ENCODE assay signal across 8 mouse cellular contexts in the genomic region with DNA sequence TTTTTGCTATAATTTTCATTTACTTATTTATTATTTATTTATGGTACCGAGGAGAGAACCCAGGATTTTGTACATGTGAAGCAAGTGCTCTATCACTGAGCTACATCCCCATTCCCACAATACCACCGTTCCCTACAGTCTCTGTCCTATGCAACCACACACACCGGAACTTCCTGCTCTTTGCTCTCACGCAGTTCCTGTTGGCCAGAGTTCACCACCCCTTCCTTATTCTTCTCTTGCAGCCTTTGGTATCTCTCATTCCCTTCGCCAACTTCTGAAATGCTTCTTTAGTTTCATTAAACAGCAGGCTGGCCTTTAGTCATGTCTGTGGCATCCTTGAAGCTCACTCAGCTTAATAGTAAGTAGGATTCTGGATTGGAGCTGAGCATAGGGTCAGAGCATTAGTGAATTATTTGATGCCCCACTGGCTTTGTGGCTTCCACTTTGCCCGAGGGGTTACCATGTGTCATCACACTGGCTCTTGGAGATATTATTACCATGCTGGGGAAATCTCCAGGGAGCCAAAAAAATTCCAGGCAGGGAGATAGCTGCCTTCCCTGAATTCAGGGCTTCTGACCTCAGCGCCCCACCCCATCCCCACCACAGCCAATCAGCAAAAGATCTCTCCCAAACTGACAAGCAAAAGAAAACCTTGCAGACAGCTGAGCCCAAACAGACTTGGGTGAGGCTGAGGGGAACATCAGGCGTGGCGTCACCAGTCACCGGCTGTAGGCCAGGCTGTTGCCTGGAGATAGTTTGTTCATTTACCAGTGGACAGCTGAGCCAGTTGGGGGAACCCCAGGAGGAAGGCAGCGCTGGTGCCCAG. TPM values are rescaled to one million over a fixed set of nuclear protein-coding genes. Genes with fewer than 3 reads are reported as not detected.
DNase-seq lines count a peak whose midpoint lies in the region; ATAC-seq lines count a peak whose summit lies in the region.

No protein-coding gene starts in this region.

- no peaks in the 10 kb centered on the region for H3K36me3 ChIP-seq in limb, embryonic 12.5 days
- no peaks in the 10 kb centered on the region for H3K36me3 ChIP-seq in limb, embryonic 10.5 days
- H3K36me3 ChIP-seq in embryonic facial prominence, embryonic 14.5 days (ENCODE audit: control insufficient read depth, insufficient read depth, low read length) = no peaks in the 10 kb centered on the region
- no peaks in the 10 kb centered on the region for H3K36me3 ChIP-seq in hindbrain, embryonic 11.5 days (ENCODE audit: control insufficient read depth, insufficient read depth, low read length)
- no peaks in the 10 kb centered on the region for H3K36me3 ChIP-seq in forebrain, embryonic 11.5 days (ENCODE audit: control insufficient read depth, insufficient read depth, low read length)

- ATAC-seq in limb, embryonic 12.5 days (ENCODE audit: insufficient number of reproducible peaks, insufficient read depth, low FRiP score, low TSS enrichment, low read depth) = no peak
- ATAC-seq in embryonic facial prominence, embryonic 14.5 days (ENCODE audit: low read depth) = peak; percentile 78
- ATAC-seq in hindbrain, embryonic 11.5 days (ENCODE audit: low FRiP score) = peak; percentile 64
- ATAC-seq in monocyte, adult 5-6 weeks (replicated peaks; ENCODE audit: insufficient number of reproducible peaks, low FRiP score, low TSS enrichment, poor library complexity, severe bottlenecking) = peak; percentile 57
- no peak for ATAC-seq in forebrain, embryonic 11.5 days (replicated peaks; ENCODE audit: low FRiP score)

- H3K4me1 ChIP-seq in limb, embryonic 12.5 days (replicated peaks) = no peaks in the 10 kb centered on the region; the same call in 1 of the 2 replicates
- no peaks in the 10 kb centered on the region for H3K4me1 ChIP-seq in limb, embryonic 10.5 days
- no peaks in the 10 kb centered on the region for H3K4me1 ChIP-seq in embryonic facial prominence, embryonic 14.5 days (ENCODE audit: control insufficient read depth, insufficient read depth, low read length)
- H3K4me1 ChIP-seq in hindbrain, embryonic 11.5 days (replicated peaks; ENCODE audit: control insufficient read depth, insufficient read depth, low read length) = no peaks in the 10 kb centered on the region
- no peaks in the 10 kb centered on the region for H3K4me1 ChIP-seq in forebrain, embryonic 11.5 days (replicated peaks; ENCODE audit: control insufficient read depth, insufficient read depth, low read length)

- H3K27me3 ChIP-seq in limb, embryonic 12.5 days = no peaks in the 10 kb centered on the region
- H3K27me3 ChIP-seq in limb, embryonic 10.5 days (ENCODE audit: low read depth, poor library complexity, severe bottlenecking) = no peaks in the 10 kb centered on the region
- H3K27me3 ChIP-seq in embryonic facial prominence, embryonic 14.5 days (replicated peaks; ENCODE audit: control insufficient read depth, insufficient read depth, low read length) = no peaks in the 10 kb centered on the region
- H3K27me3 ChIP-seq in hindbrain, embryonic 11.5 days (ENCODE audit: control insufficient read depth, insufficient read depth, low read length) = no peaks in the 10 kb centered on the region
- no peaks in the 10 kb centered on the region for H3K27me3 ChIP-seq in forebrain, embryonic 11.5 days (ENCODE audit: control insufficient read depth, insufficient read depth, low read length)

- H3K4me2 ChIP-seq in limb, embryonic 12.5 days = no peak overlapping the region
- no peak overlapping the region for H3K4me2 ChIP-seq in embryonic facial prominence, embryonic 14.5 days (ENCODE audit: low read depth, low read length)
- H3K4me2 ChIP-seq in hindbrain, embryonic 11.5 days (replicated peaks; ENCODE audit: low read depth, low read length) = no peak overlapping the region
- H3K4me2 ChIP-seq in forebrain, embryonic 11.5 days (ENCODE audit: low read depth, low read length, severe bottlenecking) = no peak overlapping the region

- no peak overlapping the region for H3K9ac ChIP-seq in limb, embryonic 12.5 days (replicated peaks)
- no peak overlapping the region for H3K9ac ChIP-seq in embryonic facial prominence, embryonic 14.5 days (ENCODE audit: low read depth, low read length)
- H3K9ac ChIP-seq in hindbrain, embryonic 11.5 days (ENCODE audit: low read depth, low read length) = no peak overlapping the region
- no peak overlapping the region for H3K9ac ChIP-seq in forebrain, embryonic 11.5 days (ENCODE audit: low read length)

- DNase-seq in limb, embryonic 10.5 days (ENCODE audit: low spot score) = no peak
- peak; percentile 77 for DNase-seq in embryonic facial prominence, embryonic 14.5 days (ENCODE audit: low spot score)
- DNase-seq in hindbrain, embryonic 11.5 days (ENCODE audit: low spot score) = peak; percentile 34
- no peak for DNase-seq in right cerebral cortex, postnatal 4 days
- DNase-seq in forebrain, embryonic 11.5 days (ENCODE audit: low spot score) = no peak
- DNase-seq in spleen, adult 12 weeks (ENCODE audit: low spot score) = no peak

- H3K27ac ChIP-seq in limb, embryonic 12.5 days = 0 out of 2 replicates have a peak overlapping the region, but pooled peaks have one; percentile 7
- no peak overlapping the region for H3K27ac ChIP-seq in limb, embryonic 10.5 days
- H3K27ac ChIP-seq in embryonic facial prominence, embryonic 14.5 days (replicated peaks; ENCODE audit: low read depth, low read length) = 0 out of 2 replicates have a peak overlapping the region, but pooled peaks have one; percentile 15
- H3K27ac ChIP-seq in hindbrain, embryonic 11.5 days (ENCODE audit: low read depth, low read length) = no peak overlapping the region
- no peak overlapping the region for H3K27ac ChIP-seq in forebrain, embryonic 11.5 days (ENCODE audit: low read depth, low read length)

- peaks cover 13% of the 10 kb centered on the region; the same call in 1 of the 2 replicates for H3K9me3 ChIP-seq in limb, embryonic 12.5 days
- no peaks in the 10 kb centered on the region for H3K9me3 ChIP-seq in limb, embryonic 10.5 days (replicated peaks)
- 0 out of 2 replicates have a peak, but pooled peaks cover 3% of the 10 kb centered on the region for H3K9me3 ChIP-seq in embryonic facial prominence, embryonic 14.5 days (ENCODE audit: control insufficient read depth, low read length)
- H3K9me3 ChIP-seq in hindbrain, embryonic 11.5 days (ENCODE audit: control insufficient read depth, low read length) = no peaks in the 10 kb centered on the region
- no peaks in the 10 kb centered on the region for H3K9me3 ChIP-seq in forebrain, embryonic 11.5 days (ENCODE audit: control insufficient read depth, low read length)

- WGBS in limb, embryonic 12.5 days = 68% methylated on average over 11 of the region's 11 CpGs
- WGBS in limb, embryonic 10.5 days = 67% methylated on average over 11 of the region's 11 CpGs
- 57% methylated on average over 11 of the region's 11 CpGs for WGBS in embryonic facial prominence, embryonic 14.5 days
- 59% methylated on average over 11 of the region's 11 CpGs for WGBS in hindbrain, embryonic 11.5 days
- WGBS in forebrain, embryonic 11.5 days = 76% methylated on average over 11 of the region's 11 CpGs

- no peak overlapping the region for H3K4me3 ChIP-seq in limb, embryonic 12.5 days (replicated peaks)
- H3K4me3 ChIP-seq in limb, embryonic 10.5 days = no peak overlapping the region
- H3K4me3 ChIP-seq in embryonic facial prominence, embryonic 14.5 days (ENCODE audit: low read depth, low read length) = no peak overlapping the region
- no peak overlapping the region for H3K4me3 ChIP-seq in hindbrain, embryonic 11.5 days (ENCODE audit: low read depth, low read length)
- H3K4me3 ChIP-seq in forebrain, embryonic 11.5 days (ENCODE audit: low read depth, low read length) = no peak overlapping the region

RNA-seq across cellular contexts. Expression of gene Fos, which starts 23.8 kb away (rescaled TPM):
- 2.0 and 2.7 TPM in 2 replicates for polyA plus RNA-seq in limb, embryonic 12.5 days (2016; fragmentation: Nextera tagmentation; extraction: Ambion mirVana)
- 0.76 and 0.80 TPM in 2 replicates for polyA plus RNA-seq in limb, embryonic 10.5 days (2016; fragmentation: Nextera tagmentation; extraction: Ambion mirVana)
- 11.2 and 12.6 TPM in 2 replicates for polyA plus RNA-seq in embryonic facial prominence, embryonic 14.5 days (2014; fragmentation: Nextera tagmentation; extraction: Ambion mirVana)
- 1.4 and 1.6 TPM in 2 replicates for polyA plus RNA-seq in hindbrain, embryonic 11.5 days (2014; fragmentation: Nextera tagmentation; extraction: Ambion mirVana)
- 138 to 560 TPM (median 216 TPM) in 3 replicates for total RNA-seq in monocyte, adult 5-6 weeks (2017)
- 0.57 and 1.1 TPM in 2 replicates for polyA plus RNA-seq in forebrain, embryonic 11.5 days (2014; fragmentation: Nextera tagmentation; extraction: Ambion mirVana)

Comparison
In these comparisons a context has a peak if more than half of its experiments do, and no peak if none do; other contexts are left out.
1. H3K27ac ChIP-seq: peak in limb, embryonic 12.5 days (single experiment) and embryonic facial prominence, embryonic 14.5 days (single experiment); none in limb, embryonic 10.5 days (single experiment), hindbrain, embryonic 11.5 days (single experiment) and forebrain, embryonic 11.5 days (single experiment).
2. ATAC-seq: peak in embryonic facial prominence, embryonic 14.5 days (single experiment), hindbrain, embryonic 11.5 days (single experiment) and monocyte, adult 5-6 weeks (single experiment); none in limb, embryonic 12.5 days (single experiment) and forebrain, embryonic 11.5 days (single experiment).
3. DNase-seq: peak in embryonic facial prominence, embryonic 14.5 days (single experiment) and hindbrain, embryonic 11.5 days (single experiment); none in limb, embryonic 10.5 days (single experiment), right cerebral cortex, postnatal 4 days (single experiment), forebrain, embryonic 11.5 days (single experiment) and spleen, adult 12 weeks (single experiment).